Mouse (Mus musculus): ENCODE measurements around the gene Sgce.

GRCm38 (mm10) chr6:4703908-4704307, 43.1 kb downstream of the Sgce start:
- no peak for TF ChIP-seq CTCF (IDR thresholded peaks at IDR 0.05; ENCODE audit: control insufficient read depth, insufficient read depth, low read length)
- TF ChIP-seq POLR2A (IDR thresholded peaks at IDR 0.05; ENCODE audit: borderline replicate concordance, control insufficient read depth, low read depth, low read length), result no peak
